Mouse (Mus musculus): ENCODE results near the gene Pde5a.

Pde5a gene

DNA sequence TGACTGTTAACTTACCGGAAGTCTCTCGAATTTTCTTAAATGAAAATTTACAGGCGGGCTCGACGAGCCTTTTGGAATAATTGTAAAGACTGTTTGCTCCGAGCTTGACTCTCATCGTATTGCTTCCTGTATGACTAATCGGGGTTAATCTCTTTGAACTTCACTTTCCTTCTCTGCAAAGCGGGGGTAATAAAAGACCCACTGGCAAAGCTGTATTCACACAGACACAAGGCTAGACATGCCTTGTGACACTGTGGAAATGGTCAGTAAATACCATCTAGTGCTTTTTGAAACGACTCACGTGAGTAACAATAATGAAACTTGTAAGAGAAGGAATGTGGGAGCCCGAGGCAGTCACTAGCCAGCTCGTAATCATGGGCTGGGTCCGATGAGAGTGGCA is 35.0 kb downstream of the Pde5a start:
- DNase-seq (ENCODE audit: low spot score) = no peak

DNA sequence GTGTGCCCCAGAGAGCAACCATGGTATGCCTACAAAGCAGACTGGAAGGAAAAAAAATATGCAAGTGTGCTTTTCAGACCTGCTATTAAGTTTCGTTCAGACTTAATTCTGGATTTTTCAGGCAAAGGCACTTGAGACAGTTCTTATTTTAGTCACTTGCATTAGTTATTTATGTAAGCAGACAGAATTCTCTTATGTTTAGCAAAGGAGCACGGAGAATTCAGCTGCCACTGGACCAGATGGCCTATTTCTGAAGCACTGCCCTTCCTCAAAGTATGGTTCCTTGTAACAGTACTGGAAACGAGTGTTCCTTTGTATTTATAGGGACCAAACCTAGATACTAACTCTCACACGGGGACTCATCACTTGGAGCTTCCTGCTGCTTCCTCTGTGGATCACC is 38.2 kb downstream of the Pde5a start:
- DNase-seq (ENCODE audit: low spot score) = no peak

- no peak for DNase-seq (ENCODE audit: low spot score)
These were observed 39.1 kb downstream of the Pde5a start for GRCm38 (mm10) chr3:122767841-122768240.

DNA sequence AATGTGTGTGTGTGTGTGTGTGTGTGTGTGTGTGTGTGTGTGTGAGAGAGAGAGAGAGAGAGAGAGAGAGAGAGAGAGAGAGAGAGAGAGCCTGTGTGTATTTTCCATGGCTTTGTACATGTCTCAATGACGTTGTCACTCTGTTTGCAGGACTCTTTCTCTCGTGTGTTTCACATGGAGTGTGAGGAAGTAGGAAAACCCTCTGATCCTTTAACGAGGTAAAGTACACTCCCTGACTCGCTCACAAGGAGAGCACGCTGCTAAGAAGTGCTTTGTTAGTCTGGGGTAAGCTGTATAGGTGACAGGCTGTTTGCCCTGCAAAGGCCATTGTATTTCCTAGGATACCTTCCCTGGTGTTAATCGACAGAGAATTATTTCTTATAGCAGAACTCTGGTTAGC is 52.7 kb downstream of the Pde5a start:
- DNase-seq (ENCODE audit: low spot score) = no peak

DNA sequence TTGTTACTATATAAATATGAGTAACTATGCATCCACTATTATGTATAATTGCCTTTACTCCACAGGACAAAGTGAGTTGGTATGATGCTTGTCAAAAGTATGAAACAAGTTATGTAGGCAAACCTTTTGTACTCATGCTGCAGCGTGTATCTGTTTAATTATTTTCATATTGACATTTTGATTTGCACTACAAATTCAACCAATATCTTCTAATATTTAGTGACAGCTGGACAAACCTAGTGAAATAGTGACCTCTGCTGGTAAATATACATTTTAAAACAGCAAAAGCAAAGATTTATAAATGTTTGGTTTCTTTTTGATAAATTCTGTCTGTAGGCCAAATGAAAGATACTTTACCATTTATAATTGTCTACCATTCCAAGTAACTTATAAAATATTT is 55.5 kb downstream of the Pde5a start:
- DNase-seq (ENCODE audit: low spot score) = no peak

DNA sequence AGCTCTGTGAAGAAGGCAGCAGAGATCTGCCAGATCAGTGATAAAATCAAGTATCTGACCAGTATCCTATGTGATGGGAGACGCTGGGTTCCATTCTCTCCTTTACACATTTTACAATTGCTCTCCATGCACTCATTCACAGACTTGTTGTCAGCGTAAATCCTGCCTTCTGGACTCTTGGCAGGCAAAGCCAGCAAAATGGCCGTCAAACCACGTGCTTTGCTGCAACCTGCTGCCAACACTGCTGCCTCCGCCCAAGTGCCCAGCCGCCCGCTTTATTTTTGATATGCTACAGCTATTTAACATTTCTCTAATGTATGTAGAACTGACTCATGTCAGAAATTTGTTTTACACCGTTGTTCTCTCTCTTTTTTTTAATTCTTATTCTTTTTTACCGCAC is 59.6 kb downstream of the Pde5a start:
- no peak for DNase-seq (ENCODE audit: low spot score)

GRCm38 (mm10) chr3:122789544-122789943 is 60.8 kb downstream of the Pde5a start:
- no peak for DNase-seq (ENCODE audit: low spot score)

- DNase-seq (ENCODE audit: low spot score) = no peak
These were observed 71.3 kb downstream of the Pde5a start for GRCm38 (mm10) chr3:122800050-122800449.

GRCm38 (mm10) chr3:122800553-122801435 is 72.0 kb downstream of the Pde5a start:
- DNase-seq (ENCODE audit: low spot score) = no peak

- no peak for DNase-seq (ENCODE audit: low spot score)
These were observed 72.9 kb downstream of the Pde5a start for GRCm38 (mm10) chr3:122801436-122802221.

DNA sequence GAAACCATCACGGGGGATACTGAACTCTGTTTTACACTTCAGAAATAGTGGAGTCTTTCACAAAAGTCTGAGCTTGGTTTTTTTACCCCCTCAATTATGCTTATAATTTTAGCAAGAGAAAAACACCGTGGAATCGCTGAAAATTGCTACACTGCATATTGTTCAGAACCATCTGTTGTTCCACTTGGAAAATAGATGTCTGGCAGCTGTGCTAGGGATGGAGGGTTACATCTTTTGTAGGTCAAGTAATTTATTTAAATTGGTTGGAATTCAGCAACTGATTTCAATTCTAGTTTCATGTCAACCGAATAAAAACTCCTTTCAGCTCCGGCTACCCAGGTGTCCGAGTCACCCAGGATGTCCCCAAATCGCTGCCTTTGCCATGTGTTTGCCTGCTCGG is 78.6 kb downstream of the Pde5a start:
- no peak for DNase-seq (ENCODE audit: low spot score)

- DNase-seq (ENCODE audit: low spot score) = no peak
These were observed 81.5 kb downstream of the Pde5a start for GRCm38 (mm10) chr3:122810090-122810863.

DNA sequence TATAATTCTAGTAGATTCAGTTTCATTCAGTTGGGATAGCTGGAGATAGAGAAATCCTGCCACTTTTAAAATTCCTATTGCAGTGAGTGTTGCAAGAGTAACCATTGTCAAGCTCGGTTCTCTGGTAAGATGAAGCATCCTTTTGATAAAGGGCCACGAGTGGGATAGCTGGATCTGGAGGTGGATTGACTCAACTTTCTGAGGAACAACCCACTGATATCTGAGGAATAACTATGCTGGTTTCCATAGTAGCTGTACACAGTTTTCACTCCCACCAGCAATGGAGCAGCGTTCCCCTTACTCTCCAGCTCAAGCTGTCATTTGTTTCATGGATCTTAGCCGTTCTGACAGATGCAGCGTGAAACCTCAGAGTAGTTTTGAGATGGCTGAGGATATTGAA is 82.2 kb downstream of the Pde5a start:
- no peak for DNase-seq (ENCODE audit: low spot score)

GRCm38 (mm10) chr3:122814531-122814930 is 85.8 kb downstream of the Pde5a start:
- DNase-seq (ENCODE audit: low spot score) = peak; percentile 44

DNA sequence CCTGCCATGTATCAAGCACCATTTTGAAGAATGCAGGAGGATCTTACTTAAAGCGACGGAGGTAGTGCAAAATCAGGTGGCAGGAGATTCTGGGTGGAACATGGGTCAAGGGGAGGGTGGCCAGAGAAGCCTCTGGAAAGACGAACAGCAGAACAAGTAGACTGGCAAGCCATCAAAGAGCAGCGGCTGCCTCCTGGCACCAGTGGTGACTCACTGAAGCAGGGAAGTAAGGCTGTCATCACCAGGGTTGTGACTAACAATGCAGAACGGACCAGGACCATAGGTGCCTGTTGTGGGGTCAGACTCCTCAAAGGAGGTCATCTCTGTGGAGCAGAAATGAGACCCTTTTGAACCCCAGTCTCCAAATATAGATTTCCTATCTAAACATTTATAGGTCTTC is 89.5 kb downstream of the Pde5a start:
- DNase-seq (ENCODE audit: low spot score) = no peak

DNA sequence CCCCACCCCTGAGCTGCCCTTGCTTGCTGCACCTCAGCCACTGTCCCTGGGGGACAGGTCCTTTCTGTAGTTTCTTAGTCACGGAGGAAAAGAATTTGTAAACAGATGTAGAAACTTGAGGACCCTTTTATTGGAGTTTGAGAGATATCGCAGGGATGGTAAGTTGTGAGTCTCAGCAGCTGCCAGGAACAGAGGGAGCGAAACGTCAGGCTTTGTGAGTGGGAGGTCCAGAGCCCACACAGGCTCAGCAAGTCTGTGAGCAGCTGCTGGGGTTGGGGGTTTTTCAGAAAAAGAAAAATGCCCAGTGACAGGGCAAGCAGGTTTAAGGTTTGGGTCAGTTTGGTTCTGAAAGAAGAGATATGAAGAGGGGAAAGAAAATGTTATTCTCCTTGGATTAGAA is 92.0 kb downstream of the Pde5a start:
- DNase-seq (ENCODE audit: low spot score) = no peak

GRCm38 (mm10) chr3:122828270-122829058 is 99.7 kb downstream of the Pde5a start:
- no peak for DNase-seq (ENCODE audit: low spot score)

DNA sequence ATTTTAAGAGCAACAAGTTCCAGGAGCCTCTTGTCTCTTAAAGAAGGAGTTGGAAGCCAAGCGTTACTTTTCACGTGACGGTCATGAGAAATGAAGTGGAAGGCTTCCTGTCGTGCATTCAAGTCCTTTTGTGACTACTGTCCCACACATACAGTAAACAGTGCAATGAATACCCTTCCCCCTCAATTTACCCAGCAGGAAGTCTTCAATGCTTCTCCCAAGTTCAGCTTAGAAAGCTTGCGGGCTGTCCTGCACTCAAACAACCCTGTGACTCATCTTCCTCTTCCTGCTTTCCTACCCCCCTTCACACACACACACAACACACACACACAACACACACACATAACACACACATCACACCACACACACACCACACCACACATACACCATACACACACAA is 105.8 kb downstream of the Pde5a start:
- DNase-seq (ENCODE audit: low spot score) = no peak

GRCm38 (mm10) chr3:122835097-122835850 is 106.5 kb downstream of the Pde5a start:
- DNase-seq (ENCODE audit: low spot score) = no peak

GRCm38 (mm10) chr3:122837639-122838038 is 108.9 kb downstream of the Pde5a start:
- no peak for DNase-seq (ENCODE audit: low spot score)
